8 mouse cellular contexts compared by ENCODE assay signal in the genomic region with DNA sequence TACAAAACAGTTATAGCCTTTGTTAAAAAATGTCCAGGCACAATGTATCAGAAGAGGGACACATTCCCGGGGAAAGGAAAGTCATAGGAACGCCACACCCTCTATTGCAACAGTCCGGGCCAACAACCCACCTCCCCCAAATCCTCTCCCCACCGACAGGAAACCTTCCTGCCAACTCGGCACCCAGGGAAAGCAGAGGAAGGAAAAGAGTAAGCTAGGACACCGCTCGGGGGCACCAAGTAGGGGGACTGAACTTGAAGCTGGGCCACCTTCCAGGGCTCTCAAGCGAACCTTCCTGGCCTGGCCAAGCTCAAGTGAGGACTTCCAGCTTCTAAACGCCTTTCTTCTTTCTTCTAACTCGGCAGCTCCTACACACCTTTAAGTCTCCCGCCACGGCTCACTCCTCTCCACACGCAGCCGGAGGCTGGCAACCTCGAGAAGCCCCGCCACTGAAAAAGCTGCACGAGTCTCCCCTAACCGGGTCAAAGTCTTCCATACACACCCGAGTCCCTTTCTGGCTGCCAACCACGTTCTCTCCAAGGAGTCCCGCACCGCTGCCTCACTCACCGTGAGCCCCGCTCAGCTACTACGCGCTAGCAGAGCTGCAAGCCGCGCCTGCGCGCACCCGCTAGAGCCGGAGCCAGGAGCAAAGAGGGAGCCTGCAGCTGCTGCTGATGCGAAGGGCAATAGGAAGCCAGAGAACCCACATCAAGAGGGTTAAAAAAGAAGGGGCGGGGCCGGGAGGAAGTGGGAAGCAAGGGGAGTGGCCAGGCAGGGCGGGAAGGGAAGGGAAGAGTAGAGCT. TPM values are rescaled to one million over a fixed set of nuclear protein-coding genes. Genes with fewer than 3 reads are reported as not detected.
DNase-seq lines count a peak whose midpoint lies in the region; ATAC-seq and TF ChIP-seq lines count a peak whose summit lies in the region.

A gene (minus strand): TSS at position 695 of the 803 bp plus-strand sequence.

- H3K4me3 ChIP-seq in hindbrain, embryonic 13.5 days, result peak within 1 kb of the TSS; percentile 52

- in situ Hi-C loops in Patski (cut with MboI; ENCODE audit: low pct_unique_long_range_greater_than_20kb), result no loop called here

- peaks cover 44% of the 10 kb centered on the region for H3K27me3 ChIP-seq in Patski
- no peaks in the 10 kb centered on the region for H3K27me3 ChIP-seq in hindbrain, embryonic 13.5 days

- peak within 1 kb of the TSS; percentile 52 for H3K4me2 ChIP-seq in hindbrain, embryonic 13.5 days

- H3K4me1 ChIP-seq in hindbrain, embryonic 13.5 days (replicated peaks), result no peaks in the 10 kb centered on the region

- peak; percentile 22 for DNase-seq in Patski (ENCODE audit: low read depth, low spot score)
- peak; percentile 43 to 44 for DNase-seq in cerebellum, postnatal 14 days
- peak; percentile 28 to 36 for DNase-seq in frontal cortex, postnatal 25 days (ENCODE audit: low spot score in 2 of 2)
- DNase-seq in left cerebral cortex, adult 11 months (ENCODE audit: low spot score), result peak; percentile 24
- peak; percentile 82 to 89 for DNase-seq in lung, postnatal 4 days
- DNase-seq in right cerebral cortex, adult 2 months (ENCODE audit: low spot score in 2 of 2), result peak; percentile 48 to 57
- DNase-seq in urinary bladder, postnatal 10 days (ENCODE audit: low spot score), result peak; percentile 10

- TF ChIP-seq CTCF in Patski (IDR thresholded peaks at IDR 0.05), result no peak

- peak within 1 kb of the TSS; percentile 88 for H3K27ac ChIP-seq in hindbrain, embryonic 13.5 days

- H3K36me3 ChIP-seq in hindbrain, embryonic 13.5 days, result no peaks in the 10 kb centered on the region

- WGBS in hindbrain, embryonic 13.5 days, result 11% methylated on average over 31 of the region's 36 CpGs

- H3K9ac ChIP-seq in hindbrain, embryonic 13.5 days, result peak within 1 kb of the TSS; percentile 69

- ATAC-seq in Patski, result peak; percentile 98
- peak; percentile 99 for ATAC-seq in hindbrain, embryonic 13.5 days (ENCODE audit: low FRiP score)

- H3K9me3 ChIP-seq in hindbrain, embryonic 13.5 days, result no peaks in the 10 kb centered on the region

- POLR2A ChIA-PET in Patski (lab: Charles Lee), result no interaction called here

- CTCF ChIA-PET in Patski (lab: Charles Lee), result no interaction called here

RNA-seq across cellular contexts. Expression of the gene that starts here (rescaled TPM):
- polyA plus RNA-seq in Patski (2021), result 8.1 TPM
- polyA plus RNA-seq in hindbrain, embryonic 13.5 days (2015; fragmentation: Nextera tagmentation; extraction: Ambion mirVana), result 6.1 and 6.4 TPM in 2 replicates

Comparison
In these comparisons a context has a peak if more than half of its experiments do, and no peak if none do; other contexts are left out.
1. Peak in every context shown above with its lines: DNase-seq, ATAC-seq, H3K4me3 ChIP-seq and H3K27ac ChIP-seq.
2. DNase-seq: peak in every context shown above with its lines; median percentile 86 in lung, postnatal 4 days; 52 in right cerebral cortex, adult 2 months; 44 in cerebellum, postnatal 14 days; 32 in frontal cortex, postnatal 25 days; 24 in left cerebral cortex, adult 11 months; 22 in Patski; 10 in urinary bladder, postnatal 10 days.